In the genomic region with DNA sequence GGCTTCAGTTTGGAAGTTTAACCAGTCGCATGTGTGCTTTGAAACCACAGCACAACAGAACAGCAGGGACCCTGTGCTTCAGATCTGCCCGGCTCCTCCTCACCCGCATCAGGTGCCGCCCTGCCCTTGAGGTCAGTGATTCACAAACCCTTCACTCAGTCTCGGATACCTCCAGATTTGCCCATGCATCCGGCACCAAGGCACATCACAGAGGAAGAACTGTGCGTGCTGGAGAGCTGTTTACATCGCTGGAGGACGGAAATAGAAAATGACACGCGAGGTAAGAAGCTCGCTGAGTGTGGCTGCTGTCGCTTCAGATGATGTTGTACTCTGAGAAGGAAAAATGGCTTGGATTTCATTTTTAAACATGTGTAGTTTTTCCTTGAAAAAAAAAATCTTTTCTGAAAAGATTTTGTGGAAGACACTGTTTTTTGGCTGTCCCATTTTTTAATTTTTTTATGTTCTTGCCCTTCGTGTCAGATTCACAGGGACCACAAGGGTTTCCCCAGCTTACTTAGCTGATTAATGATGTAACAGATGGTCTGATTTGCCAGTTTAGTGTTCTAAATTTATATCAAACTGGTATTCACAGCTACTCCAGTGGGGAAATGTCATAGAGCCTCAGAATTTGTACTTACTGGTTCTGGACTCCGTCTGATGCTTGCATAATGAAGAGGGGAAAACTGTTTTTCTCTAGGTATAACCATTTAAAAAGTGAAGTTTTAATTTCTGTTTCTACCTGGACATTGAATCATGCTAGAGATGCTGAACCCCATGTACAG, we compare ENCODE assay signal across 10 mouse cellular contexts.
DNase-seq lines count a peak whose midpoint lies in the region; ATAC-seq and TF ChIP-seq lines count a peak whose summit lies in the region.
"Had no signal": no experiment of that assay in that cellular context is flagged by ENCODE, and none has a peak within 500 bp of the region (broad histone marks: within the 10 kb centered on the region; RNA-seq: fewer than 3 reads in every experiment).

No protein-coding gene starts in this region.

- TF ChIP-seq EP300 in heart, postnatal 0 days (IDR thresholded peaks at IDR 0.05; ENCODE audit: low read depth) = no peak

- no peak overlapping the region for H3K9ac ChIP-seq in heart, postnatal 0 days (replicated peaks; ENCODE audit: low read depth, low read length)
- H3K9ac ChIP-seq: limb, embryonic 13.5 days had no signal

- H3K9me3 ChIP-seq in heart, postnatal 0 days (replicated peaks; ENCODE audit: control insufficient read depth, low read length) = no peaks in the 10 kb centered on the region
- H3K9me3 ChIP-seq: limb, embryonic 13.5 days; megakaryocyte, embryonic 14.5 days had no signal

- H3K4me1 ChIP-seq in heart, postnatal 0 days (ENCODE audit: control insufficient read depth, insufficient read depth) = no peaks in the 10 kb centered on the region
- H3K4me1 ChIP-seq: limb, embryonic 13.5 days; megakaryocyte, embryonic 14.5 days had no signal

- peak; percentile 58; the same call in 1 of the 2 replicates for ATAC-seq in heart, postnatal 0 days (ENCODE audit: insufficient read depth, low read depth)
- ATAC-seq in erythroblast, adult 5-6 weeks (replicated peaks; ENCODE audit: low FRiP score, poor library complexity, severe bottlenecking) = no peak

- peaks cover 65% of the 10 kb centered on the region for H3K36me3 ChIP-seq in heart, postnatal 0 days (replicated peaks; ENCODE audit: control insufficient read depth, insufficient read depth, low read length)

- no peak overlapping the region for H3K4me2 ChIP-seq in heart, postnatal 0 days (ENCODE audit: low read depth, low read length)
- H3K4me2 ChIP-seq: limb, embryonic 13.5 days had no signal

- no peak for DNase-seq in heart, postnatal 0 days (ENCODE audit: low spot score)
- no peak for DNase-seq in heart, adult 9 months (ENCODE audit: low spot score in 2 of 2)
- peak; percentile 48 for DNase-seq in cerebellum, adult 8-10 months
- peak; percentile 35 to 40 for DNase-seq in layer of hippocampus, postnatal 14 days (ENCODE audit: low spot score in 2 of 2)
- DNase-seq in right cerebral cortex, postnatal 36 days (ENCODE audit: low spot score in 2 of 2) = peak; percentile 37 to 53
- DNase-seq in adrenal gland, postnatal 10 days = no peak
- no peak for DNase-seq in yolk sac, embryonic 10.5 days (ENCODE audit: low spot score)

- no peak overlapping the region for H3K27ac ChIP-seq in heart, postnatal 0 days (ENCODE audit: low read depth)
- H3K27ac ChIP-seq: limb, embryonic 13.5 days had no signal

- H3K4me3 ChIP-seq in heart, postnatal 0 days (ENCODE audit: low read depth, low read length) = no peak overlapping the region
- H3K4me3 ChIP-seq: limb, embryonic 13.5 days; megakaryocyte, embryonic 14.5 days had no signal

- TF ChIP-seq CTCF in heart, postnatal 0 days (IDR thresholded peaks at IDR 0.05; ENCODE audit: low read depth) = no peak

- WGBS in heart, postnatal 0 days = 44% methylated on average over 15 of the region's 15 CpGs

- no peaks in the 10 kb centered on the region for H3K27me3 ChIP-seq in heart, postnatal 0 days (ENCODE audit: control insufficient read depth, insufficient read depth, low read length)
- H3K27me3 ChIP-seq: limb, embryonic 13.5 days; megakaryocyte, embryonic 14.5 days had no signal

Comparison
In these comparisons a context has a peak if more than half of its experiments do, and no peak if none do; other contexts are left out.
1. DNase-seq: peak in cerebellum, adult 8-10 months (single experiment), layer of hippocampus, postnatal 14 days (2 of 2) and right cerebral cortex, postnatal 36 days (2 of 2); none in heart, postnatal 0 days (single experiment), heart, adult 9 months (0 of 2), adrenal gland, postnatal 10 days (single experiment) and yolk sac, embryonic 10.5 days (single experiment).